Mouse (Mus musculus): ENCODE results near the gene Gm37240.

DNA sequence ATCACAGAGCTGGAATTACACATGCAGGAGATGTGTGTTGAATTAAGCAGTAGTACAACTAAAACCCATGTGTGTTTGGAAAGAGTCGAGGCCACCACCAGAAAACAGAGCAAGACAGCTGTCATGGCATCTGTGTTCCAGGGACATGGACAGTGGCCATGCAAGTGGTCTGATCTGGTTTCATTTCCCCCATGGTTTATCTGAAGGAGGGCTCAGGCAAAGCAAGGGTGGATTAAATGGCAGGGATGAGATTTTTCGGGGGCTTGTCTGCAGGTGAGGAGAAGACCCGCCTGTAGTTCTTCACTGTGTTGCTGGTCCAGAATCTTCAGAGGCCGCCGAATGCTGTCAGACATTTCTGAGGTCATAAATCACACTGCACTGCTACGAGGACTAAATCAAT is 539.3 kb downstream of the Gm37240 start:
- TF ChIP-seq POLR2A (IDR thresholded peaks at IDR 0.05; ENCODE audit: insufficient read depth, low read length) (no peak), CTCF (IDR thresholded peaks at IDR 0.05; ENCODE audit: low read depth, low read length) (no peak), EP300 (IDR thresholded peaks at IDR 0.05; ENCODE audit: insufficient read depth, low read depth, low read length) (no peak)

All from ES-Bruce4 (cell line).